Mouse (Mus musculus): Measurements from ENCODE around the gene Lyl1.
"Not testable (repeated sequence)": the region's sequence is repeated elsewhere in the genome, so short reads cannot be mapped to it uniquely, and the experiment has no call there.

Gene Lyl1

GRCm38 (mm10) chr8:84668731-84669485 is 32.3 kb upstream of the Lyl1 start:
- no peak for DNase-seq (ENCODE audit: extremely low spot score)

GRCm38 (mm10) chr8:84670295-84671006 is 30.8 kb upstream of the Lyl1 start:
- DNase-seq (ENCODE audit: extremely low spot score): not testable (repeated sequence)

GRCm38 (mm10) chr8:84677305-84677704 is 24.0 kb upstream of the Lyl1 start:
- no peak for DNase-seq (ENCODE audit: extremely low spot score)

GRCm38 (mm10) chr8:84681476-84681875 is 19.8 kb upstream of the Lyl1 start:
- no peak for DNase-seq (ENCODE audit: extremely low spot score)

DNA sequence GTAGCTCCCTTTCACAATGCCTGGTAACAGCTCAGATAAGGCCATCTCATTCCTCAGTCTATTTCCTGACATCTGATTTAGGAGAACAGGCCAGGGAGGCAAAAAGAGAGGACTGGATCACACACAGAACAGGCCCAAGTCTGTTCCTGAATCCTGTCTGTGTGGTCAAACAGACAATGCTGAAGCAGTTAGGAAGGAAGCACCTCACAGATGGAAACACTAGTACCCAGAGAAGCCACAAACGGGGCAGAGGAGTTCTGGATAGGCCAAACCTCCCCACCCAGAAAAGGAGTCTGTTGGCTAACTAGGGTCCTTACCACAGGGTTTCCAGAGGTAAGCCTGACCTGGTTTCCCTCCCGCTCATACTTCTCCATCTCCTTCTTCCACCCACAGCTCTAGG is 19.0 kb upstream of the Lyl1 start:
- DNase-seq (ENCODE audit: extremely low spot score): no peak

GRCm38 (mm10) chr8:84684537-84684936 is 16.7 kb upstream of the Lyl1 start:
- no peak for DNase-seq (ENCODE audit: extremely low spot score)

DNA sequence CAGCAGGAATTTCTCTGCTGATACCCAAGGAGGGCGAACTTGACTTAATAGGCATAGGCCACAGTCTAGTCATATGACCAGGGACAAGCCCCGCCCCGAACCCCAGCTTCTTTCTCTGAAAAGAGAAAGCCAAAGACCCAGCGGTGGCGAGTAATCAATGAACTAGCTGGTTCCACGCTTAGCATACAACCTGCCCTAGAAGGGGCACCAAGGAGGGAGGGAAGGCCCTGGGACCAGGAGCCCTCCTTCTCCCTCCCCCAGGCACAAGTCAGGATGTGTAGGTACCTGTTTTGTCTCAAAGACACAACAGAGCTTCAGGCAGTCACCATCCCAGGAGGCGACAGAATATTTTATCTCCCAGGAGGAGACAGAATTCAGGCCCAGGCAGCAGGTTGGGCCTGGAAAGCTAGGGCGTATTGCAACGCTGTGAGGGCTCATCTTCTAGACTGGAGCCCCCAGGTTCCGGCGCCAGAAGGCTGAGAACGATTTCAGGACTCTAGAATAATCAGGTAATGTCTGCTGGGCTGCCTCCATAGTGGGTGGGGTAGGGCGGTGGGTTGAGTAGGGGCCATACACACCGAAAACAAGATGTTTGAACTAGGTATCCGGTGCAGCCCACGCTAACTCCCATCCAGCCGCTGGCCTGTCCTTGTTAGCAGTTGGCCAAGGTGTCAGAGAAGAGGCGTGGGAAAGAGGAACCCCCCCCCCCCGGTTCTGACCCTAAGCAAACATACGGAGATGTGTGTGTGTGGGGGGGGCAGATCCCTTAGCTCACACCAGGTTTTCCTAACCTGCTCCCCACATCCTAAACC is 14.9 kb upstream of the Lyl1 start, which contains the start of gene Trmt1:
Gene Trmt1, plus strand, starts transcription at position 117 of the 812 bp plus-strand sequence.
- peak; percentile 22 for DNase-seq (ENCODE audit: extremely low spot score)

- peak; percentile 83 for DNase-seq (ENCODE audit: extremely low spot score)
These were observed 14.1 kb upstream of the Lyl1 start for GRCm38 (mm10) chr8:84687003-84687704.

- peak; percentile 84 for DNase-seq (ENCODE audit: extremely low spot score)
These were observed 13.6 kb upstream of the Lyl1 start, which contains the start of gene Nacc1 for GRCm38 (mm10) chr8:84687705-84688100. Nacc1 (minus strand) TSS chr8:84687862.

GRCm38 (mm10) chr8:84689091-84689915 is 12.0 kb upstream of the Lyl1 start:
- peak; percentile 86 for DNase-seq (ENCODE audit: extremely low spot score)

GRCm38 (mm10) chr8:84693332-84693731 is 7.9 kb upstream of the Lyl1 start:
- no peak for DNase-seq (ENCODE audit: extremely low spot score)

DNA sequence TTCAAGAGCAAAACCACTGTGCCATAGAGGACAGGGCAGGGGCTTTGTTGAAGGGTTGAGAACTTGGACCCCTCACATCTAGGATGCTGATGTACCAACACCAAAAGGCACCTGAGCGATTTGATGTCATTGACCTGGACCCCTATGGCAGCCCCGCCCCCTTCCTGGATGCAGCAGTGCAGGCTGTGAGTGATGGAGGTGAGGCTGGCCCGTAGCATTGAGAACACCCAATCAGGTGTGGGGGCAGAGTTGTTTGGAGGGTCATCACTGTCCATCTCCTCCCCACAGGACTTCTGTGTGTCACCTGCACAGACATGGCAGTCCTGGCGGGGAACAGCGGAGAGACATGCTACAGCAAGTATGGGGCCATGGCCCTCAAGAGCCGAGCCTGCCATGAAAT is 6.1 kb upstream of the Lyl1 start:
- DNase-seq (ENCODE audit: extremely low spot score): no peak

DNA sequence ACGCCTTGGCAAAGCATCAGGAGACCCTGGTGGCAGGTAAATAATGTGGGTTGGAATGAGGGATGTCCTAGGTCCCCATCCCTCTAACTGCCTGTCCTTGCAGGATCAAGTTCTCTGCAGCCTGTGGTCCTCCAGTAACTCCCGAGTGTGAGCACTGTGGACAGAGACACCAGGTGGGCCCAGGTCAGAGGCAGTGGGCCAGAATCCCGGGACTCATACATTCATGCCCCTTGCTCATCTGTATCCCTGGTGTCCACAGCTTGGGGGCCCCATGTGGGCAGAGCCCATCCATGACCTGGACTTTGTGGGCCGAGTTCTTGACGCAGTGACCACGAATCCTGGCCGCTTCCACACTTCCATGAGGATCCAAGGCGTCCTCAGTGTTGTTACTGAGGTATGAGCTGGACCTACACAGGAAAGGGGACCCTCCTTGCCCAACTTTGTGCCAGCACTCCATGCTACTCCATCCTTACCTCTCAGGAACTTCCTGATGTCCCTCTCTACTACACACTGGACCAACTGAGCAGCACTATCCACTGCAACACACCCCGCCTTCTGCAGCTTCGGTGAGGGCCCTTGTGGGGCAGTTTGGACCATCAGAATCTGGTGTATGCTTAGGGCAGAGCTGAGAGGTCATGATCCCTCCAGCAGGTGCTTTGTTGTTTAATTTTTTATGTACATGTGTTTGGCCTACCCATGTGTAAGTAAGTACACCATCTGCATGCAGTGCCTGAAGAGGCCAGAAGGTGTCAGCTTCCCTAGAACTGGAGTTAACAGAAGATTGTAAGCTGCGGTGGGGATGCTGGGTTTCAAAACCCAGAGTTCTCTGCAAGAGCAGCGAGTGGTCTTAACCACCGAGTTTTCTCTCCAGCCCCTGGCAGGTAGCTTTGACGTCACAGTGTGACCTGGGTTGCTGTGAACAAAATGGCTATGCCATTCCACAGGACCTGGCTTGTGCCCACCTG is 3.8 kb upstream of the Lyl1 start:
- DNase-seq (ENCODE audit: extremely low spot score): no peak

GRCm38 (mm10) chr8:84698288-84698687 is 3.0 kb upstream of the Lyl1 start:
- DNase-seq (ENCODE audit: extremely low spot score): no peak

DNA sequence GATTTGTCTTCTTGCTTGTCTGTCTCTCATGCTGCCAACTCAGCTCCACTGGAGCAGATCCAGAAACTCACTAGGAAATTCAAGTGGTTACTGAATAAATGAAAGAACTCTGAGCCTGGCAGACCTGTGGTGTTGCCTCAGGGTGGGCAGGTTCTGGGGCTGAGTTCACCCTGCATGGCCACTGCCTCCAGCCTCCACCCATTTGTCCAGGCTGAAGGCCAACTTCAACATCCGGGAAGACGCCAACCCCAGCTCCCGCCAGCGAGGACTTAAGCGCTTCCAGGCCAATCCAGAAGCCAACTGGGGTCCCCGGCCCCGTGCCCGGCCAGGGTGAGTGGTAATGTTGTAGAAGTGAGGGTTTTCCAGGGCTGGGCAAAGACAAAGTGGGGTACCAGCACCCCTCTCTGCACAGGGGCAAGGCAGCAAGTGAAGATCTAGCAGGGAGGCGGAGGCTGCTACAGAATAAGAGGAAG is 2.3 kb upstream of the Lyl1 start:
- no peak for DNase-seq (ENCODE audit: extremely low spot score)

DNA sequence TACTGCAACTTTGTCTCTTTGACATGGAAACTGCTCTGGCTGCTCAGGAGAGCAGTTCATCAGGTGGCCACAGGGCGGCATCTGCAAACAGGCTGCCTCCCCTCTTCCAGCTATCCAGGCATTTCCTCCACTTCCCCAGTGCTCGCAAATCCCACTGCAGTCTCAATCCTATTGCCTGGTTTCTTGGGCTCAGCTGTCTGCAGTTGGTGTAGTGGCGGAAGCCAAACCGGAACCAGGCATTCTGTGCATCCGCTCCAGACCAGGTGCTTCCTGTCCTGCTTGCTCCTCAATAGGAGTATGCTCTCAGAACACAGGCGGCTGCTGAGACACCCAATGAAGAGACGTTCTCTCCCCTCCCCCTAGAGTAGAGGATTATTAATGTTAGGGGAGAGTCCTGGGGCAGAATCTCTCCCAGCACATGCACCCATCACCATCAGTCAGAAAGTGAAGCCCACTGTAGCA is 1.4 kb upstream of the Lyl1 start:
- DNase-seq (ENCODE audit: extremely low spot score): peak; percentile 42

DNA sequence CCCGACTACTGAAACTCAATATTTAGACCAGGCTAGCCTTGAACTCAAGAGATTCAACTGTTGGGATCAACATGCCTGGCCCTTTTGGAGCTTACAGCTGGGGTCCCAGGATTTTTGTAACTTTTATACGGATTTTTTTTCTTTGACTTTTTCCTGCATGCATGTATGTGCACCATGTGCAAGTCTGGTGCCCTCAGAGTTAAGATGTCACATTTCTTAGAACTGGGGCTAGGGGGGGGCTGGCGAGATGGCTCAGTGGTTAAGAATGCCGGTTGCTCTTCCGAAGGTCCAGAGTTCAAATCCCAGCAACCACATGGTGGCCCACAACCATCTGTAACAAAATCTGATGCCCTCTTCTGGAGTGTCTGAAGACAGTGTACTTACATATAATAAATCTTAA is 731 bp upstream of the Lyl1 start:
- no peak for DNase-seq (ENCODE audit: extremely low spot score)

- no peak for DNase-seq (ENCODE audit: extremely low spot score)
These were observed 1.3 kb downstream of the Lyl1 start for GRCm38 (mm10) chr8:84702561-84702960.

- no peak for DNase-seq (ENCODE audit: extremely low spot score)
These were observed 1.8 kb downstream of the Lyl1 start for GRCm38 (mm10) chr8:84702963-84703465.
